Mouse (Mus musculus) B cell, adult 2 months (primary cell): ENCODE measurements around the gene Grm4.
"Not testable (repeated sequence)": the region's sequence is repeated elsewhere in the genome, so short reads cannot be mapped to it uniquely, and the experiment has no call there.

Source experiments
- DNase-seq, 2 experiments: peaks; one replicate each; pipeline ENCODE4 v3.0.0; 2022

Gene Grm4

DNA sequence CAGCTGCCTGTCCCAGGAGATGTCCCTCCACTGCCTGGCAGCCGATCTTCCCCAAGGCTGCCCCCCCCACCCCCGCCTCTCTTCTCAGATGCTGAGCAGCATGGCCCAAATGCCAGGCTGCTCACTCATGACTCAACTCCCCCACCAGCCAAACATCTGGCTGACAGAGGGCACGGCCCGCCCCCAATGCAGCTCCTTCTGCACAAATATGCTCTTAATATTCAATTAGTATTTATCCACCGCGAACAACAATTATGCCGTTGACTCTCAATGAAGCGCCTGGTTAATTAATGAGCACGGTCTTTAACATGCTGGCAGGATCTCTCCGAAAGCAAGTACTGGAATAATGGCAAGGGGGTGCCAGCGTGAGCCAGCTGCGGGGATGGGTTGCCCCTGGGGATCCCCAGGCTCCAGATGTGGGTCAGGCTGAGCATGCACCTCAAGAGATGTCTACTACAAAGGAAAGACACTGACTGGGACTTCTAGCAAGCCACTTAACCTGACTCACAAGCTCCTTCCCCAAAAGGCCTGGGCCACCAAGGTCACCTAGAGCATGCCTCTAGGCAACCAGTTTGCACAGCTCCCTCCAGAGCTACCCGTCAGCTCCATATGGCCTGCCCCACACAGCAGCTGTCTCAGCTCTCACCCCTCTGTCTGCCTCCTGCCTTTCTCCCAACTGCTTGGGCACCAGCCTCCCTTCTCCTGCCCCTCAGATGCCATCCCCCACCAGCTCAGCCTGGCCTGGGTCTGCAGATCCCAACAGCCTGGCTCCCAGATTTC lies 131.8 kb downstream of the Grm4 start:
- DNase-seq = no peak

DNA sequence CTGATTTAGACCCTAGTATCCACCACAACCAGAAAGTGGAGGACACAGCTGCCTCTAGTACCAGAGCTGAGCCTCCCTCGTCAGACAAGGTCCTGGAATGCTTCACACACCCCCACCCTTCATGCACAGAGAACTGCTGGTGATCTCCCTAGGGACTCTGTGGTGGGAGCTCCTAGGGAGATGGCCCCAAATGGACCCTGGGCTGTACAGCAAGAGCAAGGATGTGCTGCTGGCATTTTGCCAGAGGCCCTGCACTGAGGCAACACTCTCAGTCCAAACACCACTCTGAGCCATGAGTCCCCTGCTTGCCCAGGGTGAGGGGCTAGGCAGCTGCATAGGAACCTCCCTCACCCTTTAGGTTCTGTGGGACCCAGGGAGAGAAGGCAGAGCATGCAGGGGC lies 134.8 kb downstream of the Grm4 start:
- DNase-seq = no peak

DNA sequence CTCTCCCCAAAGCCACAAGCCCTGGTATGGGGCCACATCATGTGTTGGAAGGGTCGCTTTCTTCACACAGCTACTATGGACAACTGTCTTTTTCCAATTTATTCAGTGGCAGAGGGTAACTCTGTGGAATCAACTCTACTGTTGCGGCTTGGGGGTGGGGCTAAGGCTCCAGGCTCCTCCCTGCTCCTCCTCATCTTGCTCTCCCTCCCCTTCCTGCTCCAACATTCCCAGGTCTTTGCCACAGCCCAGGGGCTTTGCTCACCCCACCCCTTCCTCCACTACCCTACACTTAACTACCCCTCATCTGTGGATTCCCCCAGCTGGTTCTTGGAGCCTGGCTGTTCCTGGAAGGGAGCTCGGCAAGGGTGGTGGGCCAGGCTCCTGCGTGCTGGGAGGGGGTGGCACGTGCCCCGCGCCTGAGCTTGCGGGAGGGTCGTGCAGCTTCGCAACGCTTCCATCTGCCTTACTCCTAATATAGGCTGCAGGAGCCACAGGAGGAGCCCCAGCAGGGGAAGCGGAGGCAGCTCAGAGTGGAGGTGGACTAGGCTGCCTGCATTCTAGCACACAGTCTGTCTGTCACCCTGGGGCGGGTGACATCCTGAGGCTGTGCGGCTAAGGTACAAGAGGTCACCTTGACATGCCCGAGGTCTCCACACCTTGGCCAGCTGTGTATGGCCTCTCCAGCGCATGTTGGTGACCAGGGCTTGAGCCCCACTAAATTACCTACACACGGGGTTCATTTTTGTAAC lies 135.5 kb downstream of the Grm4 start:
- DNase-seq = no peak

DNA sequence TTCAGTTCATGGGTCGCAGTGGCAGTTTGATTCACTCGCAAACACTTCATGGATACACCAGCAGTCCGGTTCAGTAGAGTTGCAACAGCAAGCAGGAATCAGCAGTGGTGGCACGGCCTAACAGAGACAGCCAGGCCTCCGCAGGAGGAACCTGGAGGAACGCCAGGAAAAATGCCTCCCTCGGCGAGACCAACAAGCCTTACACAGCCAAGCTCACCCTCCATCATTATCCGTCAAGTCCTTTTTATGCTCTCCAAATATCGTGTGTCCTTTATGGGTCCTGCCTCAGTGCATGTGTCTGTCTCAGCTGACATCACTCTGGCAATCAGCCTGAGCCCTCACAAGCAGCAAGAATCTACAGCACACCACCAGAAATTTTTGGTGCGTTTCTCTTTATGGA lies 138.3 kb downstream of the Grm4 start:
- no peak for DNase-seq

DNA sequence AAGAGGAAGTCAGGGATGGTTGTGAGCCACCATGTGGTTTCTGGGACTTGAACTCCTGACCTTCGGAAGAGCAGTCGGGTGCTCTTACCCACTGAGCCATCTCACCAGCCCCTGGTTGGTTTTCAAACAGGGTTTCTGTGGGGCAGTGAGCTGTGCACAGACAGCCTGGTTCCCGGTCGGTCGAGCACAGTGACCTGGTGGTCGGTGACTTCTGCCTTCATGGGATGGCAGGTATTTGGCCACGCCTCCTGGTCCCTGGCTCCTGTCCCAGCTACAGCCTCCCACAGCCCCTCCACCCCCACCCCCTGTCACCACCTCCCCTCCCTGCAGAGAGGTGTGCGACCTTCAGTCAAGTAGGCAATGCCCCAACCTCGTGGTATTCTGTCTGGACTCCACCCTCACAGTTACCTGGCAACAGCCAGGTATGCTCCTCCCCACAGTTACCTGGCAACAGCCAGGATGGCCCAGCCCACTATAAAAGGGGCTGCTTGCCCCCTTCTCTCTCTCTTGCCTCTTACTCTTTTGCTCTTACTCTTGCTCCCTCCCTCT lies 140.2 kb downstream of the Grm4 start:
- DNase-seq = not testable (repeated sequence)

DNA sequence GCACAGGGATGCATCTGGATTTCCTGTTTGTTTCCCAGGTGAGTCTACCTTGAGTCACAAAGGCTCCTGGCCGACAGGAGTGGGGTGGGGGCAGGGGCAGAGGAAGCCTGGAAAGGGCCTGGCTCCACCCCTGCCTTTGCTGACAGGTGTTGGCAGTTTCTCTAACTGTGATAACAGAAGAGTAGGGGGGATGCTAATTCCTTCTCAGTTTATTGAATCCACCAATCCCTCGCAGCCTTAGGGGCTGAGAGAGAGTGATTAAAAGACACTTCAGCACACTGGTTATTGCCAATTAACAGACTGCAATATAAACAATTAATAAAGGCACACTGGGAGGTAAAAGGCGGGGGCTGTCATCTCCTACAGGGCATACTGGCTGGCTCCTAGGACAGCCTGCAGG lies 142.2 kb downstream of the Grm4 start:
- DNase-seq = no peak

DNA sequence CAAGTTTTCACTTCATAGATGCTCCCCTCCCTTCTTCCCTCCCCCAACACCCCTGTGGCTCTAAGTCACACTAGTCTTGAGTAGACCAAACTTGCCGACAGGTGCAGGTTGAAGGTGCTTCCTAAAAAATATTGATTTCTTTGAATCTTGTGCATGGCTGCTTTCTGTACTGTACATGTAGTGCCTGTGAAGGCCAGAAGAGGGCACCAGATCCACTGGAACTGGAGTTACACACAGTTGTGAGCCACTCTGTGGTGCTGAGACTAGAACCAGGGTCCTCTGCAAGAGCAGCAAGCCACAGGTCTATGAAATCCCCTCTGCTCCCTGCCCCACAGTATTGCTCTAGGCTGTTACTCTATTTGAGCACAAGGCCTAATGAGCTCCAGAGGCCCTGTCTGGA lies 144.1 kb downstream of the Grm4 start:
- DNase-seq = peak; percentile 36

DNA sequence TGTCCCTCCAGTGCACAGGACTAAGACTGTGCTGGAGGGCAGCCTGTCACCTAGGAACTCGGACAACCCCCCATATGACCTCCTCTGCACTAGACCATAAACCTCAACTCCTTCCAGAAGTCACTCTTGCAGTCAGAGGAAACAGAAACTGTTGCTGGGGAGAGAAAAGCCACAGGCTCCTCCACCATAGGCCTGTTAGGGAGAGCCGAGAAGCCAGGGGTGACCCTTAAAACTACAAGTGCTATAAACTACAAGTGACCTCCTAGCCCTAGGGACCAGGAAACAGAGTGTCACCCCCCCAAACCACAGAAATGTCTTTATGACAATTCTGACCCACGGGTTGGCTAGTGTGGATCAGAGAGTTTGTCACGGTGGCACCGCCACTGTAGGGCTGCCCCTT lies 145.7 kb downstream of the Grm4 start:
- no peak for DNase-seq
